Mouse (Mus musculus): ENCODE data around the gene Gimap7. TPM values are rescaled to one million over a fixed set of nuclear protein-coding genes. Genes with fewer than 3 reads are reported as not detected.
A peak's percentile ranks its signal among the peaks of the same experiment; 100 is the strongest.

The Gimap7 gene
- polyA plus RNA-seq, 1 experiment: not detected

DNA sequence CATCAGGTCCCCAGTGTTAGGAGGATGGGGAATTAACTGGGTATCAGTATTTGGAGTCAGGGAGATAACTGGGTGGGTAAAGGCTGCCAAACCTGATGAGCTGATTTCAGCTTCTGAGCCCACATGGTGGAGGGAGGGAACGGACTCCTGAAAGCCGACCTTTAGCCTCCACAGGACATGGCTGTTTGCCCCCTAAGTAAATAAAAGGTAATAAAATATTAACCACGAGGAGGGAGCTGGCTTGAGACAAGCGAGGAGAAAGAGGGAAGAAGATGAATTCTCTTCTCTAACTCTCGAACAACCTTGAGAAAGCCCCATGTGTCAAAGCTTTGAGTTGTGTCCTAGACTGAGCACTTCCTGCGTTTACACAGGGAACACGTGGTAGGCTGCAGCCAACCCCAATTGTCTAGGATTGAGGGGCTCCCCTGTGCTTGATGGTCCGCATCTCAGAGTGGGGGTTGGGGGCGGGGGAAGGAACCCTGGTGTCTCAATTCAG, 23.3 kb downstream of the Gimap7 start:
- Histone ChIP-seq H3K27me3 (ENCODE audit: control insufficient read depth, insufficient read depth, low read length, poor library complexity, severe bottlenecking) (no peaks in the 10 kb centered on the region), H3K4me1 (ENCODE audit: control insufficient read depth, insufficient read depth, low read length) (no peaks in the 10 kb centered on the region)

DNA sequence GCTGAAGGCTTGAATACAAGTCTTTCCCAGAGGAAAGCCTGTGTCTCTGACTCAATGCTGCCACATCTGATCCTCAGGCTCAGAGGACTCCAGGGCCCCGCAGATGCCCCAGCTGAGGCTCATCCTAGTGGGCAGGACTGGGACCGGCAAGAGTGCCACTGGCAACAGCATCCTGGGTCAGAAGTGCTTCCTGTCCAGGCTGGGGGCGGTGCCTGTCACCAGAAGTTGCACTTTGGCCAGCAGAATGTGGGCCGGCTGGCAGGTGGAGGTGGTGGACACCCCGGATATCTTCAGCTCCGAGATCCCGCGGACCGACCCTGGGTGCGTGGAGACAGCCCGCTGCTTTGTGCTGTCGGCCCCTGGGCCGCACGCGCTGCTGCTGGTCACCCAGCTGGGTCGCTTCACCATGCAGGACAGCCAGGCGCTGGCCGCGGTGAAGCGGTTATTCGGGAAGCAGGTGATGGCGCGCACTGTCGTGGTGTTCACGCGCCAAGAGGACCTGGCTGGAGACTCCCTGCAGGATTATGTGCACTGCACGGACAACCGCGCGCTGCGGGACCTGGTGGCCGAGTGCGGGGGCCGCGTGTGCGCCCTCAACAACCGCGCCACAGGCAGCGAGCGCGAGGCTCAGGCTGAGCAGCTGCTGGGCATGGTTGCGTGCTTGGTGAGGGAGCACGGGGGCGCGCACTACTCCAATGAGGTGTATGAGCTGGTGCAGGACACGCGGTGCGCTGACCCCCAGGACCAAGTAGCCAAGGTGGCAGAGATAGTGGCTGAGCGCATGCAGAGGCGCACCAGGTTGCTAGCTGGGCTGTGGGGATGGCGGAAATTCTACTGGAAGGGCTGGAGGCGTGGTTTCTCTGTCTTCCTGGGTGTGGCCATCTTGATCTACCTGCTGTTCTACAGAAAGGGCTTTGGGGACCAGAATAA, 24.3 kb downstream of the Gimap7 start:
- H3K9ac ChIP-seq (ENCODE audit: low read depth, poor library complexity, severe bottlenecking): no peak overlapping the region
- no peak overlapping the region for H3K27ac ChIP-seq (ENCODE audit: insufficient read depth, low read length)

More for the DNA sequence above, 23.3 kb downstream of the Gimap7 start:
- Histone ChIP-seq H3K9ac (ENCODE audit: low read depth, poor library complexity, severe bottlenecking) (no peak overlapping the region), H3K9me3 (replicated peaks; ENCODE audit: control insufficient read depth, insufficient read depth, low read length, poor library complexity, severe bottlenecking) (no peaks in the 10 kb centered on the region), H3K27ac (ENCODE audit: insufficient read depth, low read length) (no peak overlapping the region), H3K36me3 (ENCODE audit: control insufficient read depth, insufficient read depth, low read length, poor library complexity, severe bottlenecking) (no peaks in the 10 kb centered on the region), H3K4me3 (ENCODE audit: low read depth, low read length) (no peak overlapping the region)
- no peak for TF ChIP-seq CTCF (IDR thresholded peaks at IDR 0.05; ENCODE audit: low read depth, low read length)
- TF ChIP-seq POLR2A (IDR thresholded peaks at IDR 0.05; ENCODE audit: insufficient read depth, low read length): no peak
- TF ChIP-seq EP300 (IDR thresholded peaks at IDR 0.05; ENCODE audit: insufficient read depth, low read depth, low read length): no peak

DNA sequence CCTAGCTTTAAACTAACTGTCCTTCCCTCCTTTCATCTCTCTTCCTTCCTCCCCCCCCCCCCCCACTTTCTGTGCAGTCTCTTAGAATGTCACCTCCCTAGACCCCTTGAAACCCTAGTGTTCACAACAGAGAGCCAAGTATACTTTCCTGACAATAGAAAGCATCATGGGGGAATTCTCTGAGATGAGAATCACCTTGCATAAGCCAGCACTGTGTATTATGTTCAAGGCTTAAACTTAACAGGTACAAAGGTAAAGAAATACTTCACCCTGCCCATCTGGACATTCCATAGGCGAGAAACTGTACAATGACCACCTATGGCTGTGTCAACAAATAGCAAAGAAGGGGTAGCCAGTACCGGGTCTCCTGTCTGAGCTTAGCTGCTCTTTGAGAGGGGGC, 27.1 kb downstream of the Gimap7 start:
- Histone ChIP-seq H3K36me3 (ENCODE audit: control insufficient read depth, insufficient read depth, low read length, poor library complexity, severe bottlenecking) (no peaks in the 10 kb centered on the region), H3K4me1 (ENCODE audit: control insufficient read depth, insufficient read depth, low read length) (no peaks in the 10 kb centered on the region), H3K9me3 (replicated peaks; ENCODE audit: control insufficient read depth, insufficient read depth, low read length, poor library complexity, severe bottlenecking) (no peaks in the 10 kb centered on the region), H3K4me3 (ENCODE audit: low read depth, low read length) (no peak overlapping the region), H3K27me3 (ENCODE audit: control insufficient read depth, insufficient read depth, low read length, poor library complexity, severe bottlenecking) (no peaks in the 10 kb centered on the region), H3K27ac (ENCODE audit: insufficient read depth, low read length) (no peak overlapping the region), H3K9ac (ENCODE audit: low read depth, poor library complexity, severe bottlenecking) (no peak overlapping the region)
- TF ChIP-seq EP300 (IDR thresholded peaks at IDR 0.05; ENCODE audit: insufficient read depth, low read depth, low read length) (no peak), POLR2A (IDR thresholded peaks at IDR 0.05; ENCODE audit: insufficient read depth, low read length) (no peak), CTCF (IDR thresholded peaks at IDR 0.05; ENCODE audit: low read depth, low read length) (no peak)

More for the DNA sequence above, 24.3 kb downstream of the Gimap7 start:
- no peaks in the 10 kb centered on the region for H3K36me3 ChIP-seq (ENCODE audit: control insufficient read depth, insufficient read depth, low read length, poor library complexity, severe bottlenecking)
- no peaks in the 10 kb centered on the region for H3K4me1 ChIP-seq (ENCODE audit: control insufficient read depth, insufficient read depth, low read length)
- no peaks in the 10 kb centered on the region for H3K9me3 ChIP-seq (replicated peaks; ENCODE audit: control insufficient read depth, insufficient read depth, low read length, poor library complexity, severe bottlenecking)
- TF ChIP-seq POLR2A (IDR thresholded peaks at IDR 0.05; ENCODE audit: insufficient read depth, low read length) (no peak), EP300 (IDR thresholded peaks at IDR 0.05; ENCODE audit: insufficient read depth, low read depth, low read length) (no peak), CTCF (IDR thresholded peaks at IDR 0.05; ENCODE audit: low read depth, low read length) (no peak)
- H3K4me3 ChIP-seq (ENCODE audit: low read depth, low read length): peak overlapping the region; percentile 93
- no peaks in the 10 kb centered on the region for H3K27me3 ChIP-seq (ENCODE audit: control insufficient read depth, insufficient read depth, low read length, poor library complexity, severe bottlenecking)

DNA sequence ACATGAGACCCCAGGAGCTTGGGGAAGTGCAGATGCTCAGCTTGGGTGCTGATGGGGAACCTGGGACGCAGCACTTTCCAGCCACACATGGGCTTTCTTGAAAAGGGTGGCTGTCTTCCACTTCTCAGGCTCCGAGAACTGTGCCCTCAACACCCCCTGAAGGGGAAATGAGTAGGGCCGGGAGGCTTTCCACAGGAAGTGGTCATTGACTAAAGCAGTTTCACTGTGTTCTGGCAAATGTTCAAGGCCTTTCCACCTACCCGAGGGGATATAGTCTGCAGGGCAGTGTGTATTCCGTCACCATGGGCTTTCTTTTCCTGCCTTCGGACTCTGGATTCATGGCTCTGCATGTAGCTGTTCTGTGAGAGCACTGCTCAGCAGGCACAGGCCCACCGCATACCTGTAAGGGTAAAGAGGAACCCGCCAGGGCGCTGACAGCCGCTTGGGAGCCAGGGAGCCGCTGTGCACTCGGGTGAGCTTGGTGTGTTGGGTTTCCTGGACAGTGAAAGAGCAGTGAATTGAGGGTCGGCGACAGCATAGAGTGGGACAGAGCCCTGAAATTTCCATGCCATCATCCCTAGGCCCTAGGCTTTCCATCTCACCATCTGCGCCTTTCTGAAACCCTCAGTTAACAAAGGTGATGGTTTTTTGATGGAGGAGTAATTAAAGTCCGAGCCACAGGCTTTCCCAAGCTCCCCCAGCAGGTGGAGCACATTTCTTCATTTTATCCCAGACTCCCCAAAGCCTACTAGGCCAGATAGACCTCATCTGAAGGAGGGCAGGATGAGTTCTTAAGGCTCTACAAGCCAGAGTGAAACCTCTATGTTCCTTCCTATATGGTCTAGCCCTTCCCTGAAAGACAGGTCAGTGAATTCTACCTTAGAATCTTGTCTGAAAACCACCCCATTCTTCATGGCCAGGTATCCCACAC, 27.8 kb downstream of the Gimap7 start, which contains the start of gene Gimap5:
Gimap5 (plus strand) TSS at position 239 of the 931 bp plus-strand sequence.
- no peaks in the 10 kb centered on the region for H3K27me3 ChIP-seq (ENCODE audit: control insufficient read depth, insufficient read depth, low read length, poor library complexity, severe bottlenecking)
- TF ChIP-seq POLR2A (IDR thresholded peaks at IDR 0.05; ENCODE audit: insufficient read depth, low read length) (no peak), CTCF (IDR thresholded peaks at IDR 0.05; ENCODE audit: low read depth, low read length) (peak; percentile 27)
- H3K9me3 ChIP-seq (replicated peaks; ENCODE audit: control insufficient read depth, insufficient read depth, low read length, poor library complexity, severe bottlenecking): no peaks in the 10 kb centered on the region
- H3K4me1 ChIP-seq (ENCODE audit: control insufficient read depth, insufficient read depth, low read length): no peaks in the 10 kb centered on the region
- no peak within 1 kb of the TSS for H3K27ac ChIP-seq (ENCODE audit: insufficient read depth, low read length)
- no peak within 1 kb of the TSS for H3K9ac ChIP-seq (ENCODE audit: low read depth, poor library complexity, severe bottlenecking)
- H3K4me3 ChIP-seq (ENCODE audit: low read depth, low read length): no peak within 1 kb of the TSS
- no peaks in the 10 kb centered on the region for H3K36me3 ChIP-seq (ENCODE audit: control insufficient read depth, insufficient read depth, low read length, poor library complexity, severe bottlenecking)

DNA sequence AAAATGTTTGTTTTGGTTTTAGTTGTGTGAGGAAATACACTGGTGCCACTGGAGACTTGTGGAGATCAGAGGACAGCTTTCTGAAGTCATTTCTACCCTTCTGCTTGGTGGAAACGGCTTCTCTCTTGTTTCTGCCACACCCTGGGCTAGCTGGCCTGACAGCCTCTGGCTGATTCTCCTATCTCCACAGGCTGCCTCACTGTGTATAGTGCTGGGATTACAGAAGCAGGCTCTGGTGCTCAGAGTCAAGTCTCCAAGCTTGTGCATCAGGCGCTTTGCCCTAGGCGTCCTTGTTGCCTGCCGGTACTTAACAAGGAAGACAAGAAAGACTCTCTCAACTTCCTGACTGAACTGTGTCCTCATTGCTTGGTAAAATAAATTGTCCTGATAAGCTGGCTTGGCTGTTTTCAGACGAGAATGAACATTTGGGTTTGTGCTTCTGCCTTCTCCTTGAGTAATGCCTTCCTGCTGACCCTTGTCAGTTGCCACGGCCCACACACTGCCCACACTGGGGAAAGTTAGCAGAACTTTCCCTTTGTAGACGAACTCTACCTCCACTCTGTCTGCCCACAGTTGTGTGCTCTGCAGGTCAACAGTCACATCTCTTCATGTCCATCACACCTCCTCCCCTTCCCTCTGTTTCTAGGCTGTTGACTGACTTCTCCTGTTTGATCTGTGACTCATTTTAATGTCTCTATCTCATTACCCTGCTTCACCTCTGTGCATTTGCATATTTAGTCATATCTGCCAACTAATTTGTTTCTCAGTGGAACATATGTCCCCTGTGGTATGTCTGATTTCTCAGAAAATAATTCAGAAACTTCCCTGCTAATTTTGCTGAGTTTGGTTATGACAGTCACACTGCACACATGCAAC, 28.9 kb downstream of the Gimap7 start:
- H3K27ac ChIP-seq (ENCODE audit: insufficient read depth, low read length): no peak overlapping the region
- no peak overlapping the region for H3K4me3 ChIP-seq (ENCODE audit: low read depth, low read length)
- H3K9ac ChIP-seq (ENCODE audit: low read depth, poor library complexity, severe bottlenecking): no peak overlapping the region

More for the DNA sequence above, 28.9 kb downstream of the Gimap7 start:
- Histone ChIP-seq H3K4me1 (ENCODE audit: control insufficient read depth, insufficient read depth, low read length) (no peaks in the 10 kb centered on the region), H3K36me3 (ENCODE audit: control insufficient read depth, insufficient read depth, low read length, poor library complexity, severe bottlenecking) (no peaks in the 10 kb centered on the region), H3K9me3 (replicated peaks; ENCODE audit: control insufficient read depth, insufficient read depth, low read length, poor library complexity, severe bottlenecking) (peaks cover 6% of the 10 kb centered on the region), H3K27me3 (ENCODE audit: control insufficient read depth, insufficient read depth, low read length, poor library complexity, severe bottlenecking) (no peaks in the 10 kb centered on the region)
- no peak for TF ChIP-seq CTCF (IDR thresholded peaks at IDR 0.05; ENCODE audit: low read depth, low read length)
- no peak for TF ChIP-seq POLR2A (IDR thresholded peaks at IDR 0.05; ENCODE audit: insufficient read depth, low read length)
- TF ChIP-seq EP300 (IDR thresholded peaks at IDR 0.05; ENCODE audit: insufficient read depth, low read depth, low read length): no peak
